Mouse (Mus musculus) ES-E14 (cell line): ENCODE measurements around the gene Ly6g6c. TPM values are rescaled to one million over a fixed set of nuclear protein-coding genes. Genes with fewer than 3 reads are reported as not detected.
A peak's percentile ranks its signal among the peaks of the same experiment; 100 is the strongest.

Source experiments
- DNase-seq: peaks from one replicate; pipeline ENCODE4 v3.0.0-alpha.2; 2013; ENCODE audit warnings: low read depth, low spot score
- H3K27ac ChIP-seq: 2 replicates; pipeline ENCODE4 v1.5.1; 2012; ENCODE audit warnings: low read depth, mild to moderate bottlenecking, low read length, moderate library complexity, mixed read lengths; ENCODE audit not compliant: poor library complexity, insufficient read depth, severe bottlenecking
- H3K36me3 ChIP-seq: 2 replicates; pipeline ENCODE4 v1.6.1; 2012; ENCODE audit warnings: mild to moderate bottlenecking, low read length, moderate library complexity, mixed read lengths; ENCODE audit not compliant: control insufficient read depth, poor library complexity, insufficient read depth, severe bottlenecking
- H3K4me1 ChIP-seq, 2 experiments: fragments of 150-350 bp in 1 of 2; sonication (generic) in 1 of 2; 2 replicates each; pipeline ENCODE4 v1.6.1; 2012; ENCODE audit warnings: low read length in 2 of 2, mild to moderate bottlenecking in 1 of 2, mixed read lengths in 1 of 2; ENCODE audit not compliant: control insufficient read depth in 2 of 2, insufficient read depth in 2 of 2, poor library complexity in 1 of 2
- H3K4me3 ChIP-seq, 2 experiments: fragments of 150-350 bp in 1 of 2; sonication (generic) in 1 of 2; 2 replicates each; pipeline ENCODE4 v1.5.1; 2012; ENCODE audit warnings: low read length in 2 of 2, low read depth in 1 of 2, mild to moderate bottlenecking in 1 of 2, mixed read lengths in 1 of 2; ENCODE audit not compliant: insufficient read depth in 1 of 2, poor library complexity in 1 of 2, severe bottlenecking in 1 of 2
- H3K9ac ChIP-seq: 2 replicates; pipeline ENCODE4 v1.6.1; 2012; ENCODE audit warnings: low read depth, mild to moderate bottlenecking, low read length, mixed read lengths; ENCODE audit not compliant: poor library complexity, insufficient read depth, severe bottlenecking
- H3K9me3 ChIP-seq: fragments of 150-350 bp; sonication (generic); 2 replicates; pipeline ENCODE4 v1.6.1; 2012; ENCODE audit warnings: low read depth, mild to moderate bottlenecking, low read length; ENCODE audit not compliant: control insufficient read depth, insufficient read depth
- CHD2 ChIP-seq: IDR thresholded peaks from 2 replicates; pipeline ENCODE4 v1.6.1; 2014; ENCODE audit warnings: mild to moderate bottlenecking, low read depth, low read length, inconsistent platforms
- HCFC1 ChIP-seq: IDR thresholded peaks from 2 replicates; pipeline ENCODE4 v1.6.1; 2012; ENCODE audit warnings: low read length, inconsistent platforms, borderline replicate concordance; ENCODE audit not compliant: insufficient read depth
- MAFK ChIP-seq: IDR thresholded peaks from 2 replicates; pipeline ENCODE4 v1.6.1; 2014; ENCODE audit warnings: mild to moderate bottlenecking, low read depth, low read length, inconsistent platforms; ENCODE audit not compliant: insufficient read depth
- ZC3H11A ChIP-seq: IDR thresholded peaks from 2 replicates; pipeline ENCODE4 v1.6.1; 2012; ENCODE audit warnings: low read depth, mild to moderate bottlenecking, inconsistent platforms, low read length, borderline replicate concordance
- ZNF384 ChIP-seq: IDR thresholded peaks from 2 replicates; pipeline ENCODE4 v1.6.1; 2012; ENCODE audit warnings: low read depth, low read length, inconsistent platforms
- in situ Hi-C, 2 experiments: fragments of 600-800 bp; cut with MboI; formaldehyde crosslinking; loops; one replicate each; pipeline ENCODE4 v1.15.1; 2025; ENCODE audit warnings: low sequenced_read_pairs in 2 of 2, inconsistent platforms in 1 of 2; ENCODE audit not compliant: unreplicated experiment in 2 of 2
- total RNA-seq: library from RNA; depleted of rRNA; stranded (reverse); fragments of 300-350 nt; gene quantifications from 2 replicates; pipeline ENCODE4 v1.2.3, GENCODE M21; 2012

The Ly6g6c gene
- total RNA-seq, 1 experiment: not detected

DNA sequence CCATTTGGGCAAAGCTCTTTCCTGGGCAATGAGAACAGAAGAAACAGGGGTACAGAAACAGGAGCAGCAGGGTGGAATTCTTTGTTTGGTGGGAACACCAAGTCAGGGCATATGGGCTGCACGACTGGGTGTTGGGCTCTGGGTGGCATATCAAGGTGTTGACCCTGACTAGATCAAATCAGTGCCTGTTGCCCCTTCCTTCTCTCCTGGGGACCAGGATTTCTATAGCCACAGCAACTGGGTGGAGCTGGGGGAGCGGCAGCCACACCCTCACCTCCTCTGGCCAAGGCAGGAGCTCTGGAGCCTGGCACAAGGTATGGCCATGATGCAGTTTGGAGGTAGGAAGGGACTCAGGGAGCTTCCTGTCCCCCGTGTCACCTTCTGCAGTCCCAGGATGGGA, 47.0 kb upstream of the Ly6g6c start:
- H3K4me3 ChIP-seq: no peak overlapping the region

GRCm38 (mm10) chr17:35019894-35020293, 45.3 kb upstream of the Ly6g6c start:
- Histone ChIP-seq H3K9me3 (no peaks in the 10 kb centered on the region), H3K4me1 (peaks cover 2 to 10% of the 10 kb centered on the region in 2 experiments; a peak in 2 of 4 replicates), H3K4me3 (no peak overlapping the region), H3K9ac (no peak overlapping the region), H3K36me3 (peaks cover 18% of the 10 kb centered on the region), H3K27ac (no peak overlapping the region)
- DNase-seq: no peak
- in situ Hi-C loops: loop anchor here in 1 of 2 experiments (25.0 kb wide), 1 partner anchor 92 kb away; the partner anchor contains the start of genes Csnk2b, Gpank1, Ly6g5b and Ly6g5c
- TF ChIP-seq MAFK (no peak), ZNF384 (no peak), HCFC1 (no peak), CHD2 (no peak), ZC3H11A (no peak)

More for the DNA sequence above, 47.0 kb upstream of the Ly6g6c start:
- no peak for TF ChIP-seq MAFK
- TF ChIP-seq HCFC1: no peak
- TF ChIP-seq ZC3H11A: no peak
- no peak for TF ChIP-seq CHD2
- TF ChIP-seq ZNF384: no peak
- Histone ChIP-seq H3K36me3 (peaks cover 35% of the 10 kb centered on the region), H3K9me3 (no peaks in the 10 kb centered on the region), H3K9ac (no peak overlapping the region), H3K4me1 (peaks cover 2 to 14% of the 10 kb centered on the region in 2 experiments; a peak in 2 of 4 replicates), H3K27ac (no peak overlapping the region)
- in situ Hi-C loops: loop anchor here in 1 of 2 experiments (25.0 kb wide), 1 partner anchor 94 kb away; the partner anchor contains the start of genes Csnk2b, Gpank1, Ly6g5b and Ly6g5c
- no peak for DNase-seq

DNA sequence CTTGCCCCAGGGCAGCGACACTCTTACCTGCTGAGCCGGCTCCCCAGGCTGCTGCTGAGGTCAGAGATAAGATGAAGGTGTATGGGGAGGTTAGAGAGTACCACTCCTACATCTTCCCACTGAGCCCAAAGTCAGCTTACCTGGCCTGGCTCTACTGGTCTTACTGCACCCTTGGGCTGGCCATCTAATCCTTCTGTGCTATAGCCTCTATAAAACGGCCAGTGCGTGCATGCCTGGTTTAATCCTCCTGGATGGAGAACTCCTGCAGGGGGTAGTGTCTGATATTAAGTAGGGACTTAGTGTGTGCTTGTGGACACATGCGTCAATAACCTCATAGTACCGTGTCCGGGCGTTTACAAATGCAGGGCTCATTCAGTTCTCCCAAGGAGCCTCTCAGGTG, 44.6 kb upstream of the Ly6g6c start:
- H3K9ac ChIP-seq: no peak overlapping the region
- no peaks in the 10 kb centered on the region for H3K9me3 ChIP-seq
- no peak overlapping the region for H3K27ac ChIP-seq
- H3K36me3 ChIP-seq: peaks cover 12% of the 10 kb centered on the region
- H3K4me3 ChIP-seq: no peak overlapping the region
- peaks cover 2 to 12% of the 10 kb centered on the region in 2 experiments; a peak in 2 of 4 replicates for H3K4me1 ChIP-seq
- TF ChIP-seq ZC3H11A: no peak
- no peak for TF ChIP-seq HCFC1
- no peak for TF ChIP-seq ZNF384
- TF ChIP-seq MAFK: no peak
- TF ChIP-seq CHD2: no peak
- in situ Hi-C loops: loop anchor here in 1 of 2 experiments (25.0 kb wide), 1 partner anchor 92 kb away; the partner anchor contains the start of genes Csnk2b, Gpank1, Ly6g5b and Ly6g5c
- DNase-seq: no peak

DNA sequence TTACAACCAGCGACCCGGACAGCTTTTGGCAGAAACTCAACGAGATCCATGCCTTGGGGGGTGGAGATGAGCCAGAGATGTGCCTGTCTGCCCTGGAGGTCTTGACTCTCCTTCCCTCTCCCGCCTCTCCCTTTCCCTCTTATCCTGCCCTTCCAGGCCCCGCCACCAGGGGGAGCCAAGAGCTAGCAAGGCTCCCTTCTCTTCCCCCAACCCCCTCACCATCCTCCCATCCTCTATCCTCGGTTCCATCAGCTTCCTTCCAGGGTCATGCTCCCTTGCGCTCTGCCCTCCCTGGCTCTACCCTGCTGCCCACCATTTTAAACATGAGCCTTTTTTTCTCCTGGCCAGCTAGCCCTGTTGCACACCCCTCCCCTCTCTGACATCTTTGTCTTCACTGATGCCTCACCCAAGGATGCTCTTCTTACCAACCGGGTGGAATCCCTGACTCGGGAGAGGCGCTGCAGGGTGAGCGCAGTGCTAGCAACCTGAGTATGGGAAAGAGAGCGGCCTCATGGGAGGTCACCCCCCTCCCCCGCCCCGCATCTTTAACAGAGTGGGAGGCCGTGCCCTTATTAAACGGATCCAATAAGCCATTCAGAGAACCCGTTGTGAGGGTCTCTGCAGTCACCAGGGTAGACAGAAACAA, 43.9 kb upstream of the Ly6g6c start:
- DNase-seq: peak; percentile 85
- Histone ChIP-seq H3K27ac (no peak overlapping the region), H3K36me3 (peaks cover 4% of the 10 kb centered on the region), H3K4me1 (peaks cover 2 to 16% of the 10 kb centered on the region in 2 experiments; a peak in 2 of 4 replicates), H3K4me3 (no peak overlapping the region), H3K9me3 (no peaks in the 10 kb centered on the region), H3K9ac (peak overlapping the region; percentile 38; the same call in 1 of the 2 replicates)
- in situ Hi-C loops: loop anchor here in 1 of 2 experiments (25.0 kb wide), 1 partner anchor 91 kb away; the partner anchor contains the start of genes Csnk2b, Gpank1, Ly6g5b and Ly6g5c
- TF ChIP-seq ZC3H11A (peak; percentile 37; the same call in 1 of the 2 replicates), HCFC1 (no peak)
